Mouse (Mus musculus): Measurements from ENCODE around the gene Fth1. TPM values are rescaled to one million over a fixed set of nuclear protein-coding genes. Genes with fewer than 3 reads are reported as not detected.

Fth1 gene
- polyA plus RNA-seq, 1 experiment from 2014 or later, result 1,470 TPM

DNA sequence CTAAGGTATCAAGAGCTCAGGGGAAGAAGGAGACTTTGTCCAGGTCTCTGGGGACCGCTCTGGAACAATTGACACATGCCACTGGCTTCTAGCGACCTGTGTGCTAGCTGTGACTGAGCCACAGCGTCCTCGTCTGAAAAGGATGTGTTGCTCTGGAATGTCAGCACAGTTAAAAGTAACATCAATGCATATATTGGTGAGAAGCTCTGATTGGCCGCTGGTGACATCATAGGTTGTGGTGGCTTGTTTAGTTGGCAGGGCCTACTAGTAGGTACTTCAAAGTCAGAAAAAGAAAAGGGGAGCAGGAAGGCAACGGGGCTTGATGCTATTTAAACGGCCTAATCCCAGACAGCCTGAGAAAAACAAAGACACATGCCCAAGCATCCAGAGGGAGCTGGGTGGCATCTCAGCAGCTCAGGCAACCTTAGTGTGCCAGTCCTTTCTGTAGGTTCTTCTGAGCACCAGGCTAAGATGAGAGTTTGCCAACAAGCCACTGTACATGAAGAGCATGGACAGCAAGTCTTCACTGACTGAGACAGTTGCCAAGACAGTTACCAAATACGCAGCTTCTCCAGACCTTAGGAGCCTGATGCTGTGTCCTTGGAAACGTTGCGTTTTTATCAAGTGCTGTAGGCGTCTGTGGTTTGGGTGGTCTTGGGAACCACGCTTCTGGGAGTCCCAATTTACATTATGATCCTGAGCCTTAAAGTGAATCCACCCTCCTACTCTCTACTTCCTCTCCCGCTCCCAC is 18.5 kb downstream of the Fth1 start:
- Histone ChIP-seq H3K27ac (no peak overlapping the region), H3K9me3 (no peaks in the 10 kb centered on the region)
- ATAC-seq (ENCODE audit: low FRiP score, low read depth), result no peak

GRCm38 (mm10) chr19:10000330-10000729 is 19.9 kb downstream of the Fth1 start:
- Histone ChIP-seq H3K4me1 (no peaks in the 10 kb centered on the region), H3K4me3 (no peak overlapping the region), H3K4me2 (replicated peaks) (no peak overlapping the region), H3K27ac (no peak overlapping the region), H3K27me3 (no peaks in the 10 kb centered on the region), H3K9me3 (no peaks in the 10 kb centered on the region), H3K9ac (no peak overlapping the region), H3K36me3 (no peaks in the 10 kb centered on the region)
- peak; percentile 65; the same call in 1 of the 2 replicates for ATAC-seq (ENCODE audit: low FRiP score, low read depth)
- 19% methylated on average over 3 of the region's 3 CpGs for WGBS

More for the DNA sequence above, 18.5 kb downstream of the Fth1 start:
- H3K36me3 ChIP-seq, result no peaks in the 10 kb centered on the region
- no peaks in the 10 kb centered on the region for H3K27me3 ChIP-seq
- no peaks in the 10 kb centered on the region for H3K4me1 ChIP-seq
- H3K4me2 ChIP-seq (replicated peaks), result no peak overlapping the region
- H3K9ac ChIP-seq, result no peak overlapping the region
- H3K4me3 ChIP-seq, result no peak overlapping the region
- 67% methylated on average over 13 of the region's 13 CpGs for WGBS

DNA sequence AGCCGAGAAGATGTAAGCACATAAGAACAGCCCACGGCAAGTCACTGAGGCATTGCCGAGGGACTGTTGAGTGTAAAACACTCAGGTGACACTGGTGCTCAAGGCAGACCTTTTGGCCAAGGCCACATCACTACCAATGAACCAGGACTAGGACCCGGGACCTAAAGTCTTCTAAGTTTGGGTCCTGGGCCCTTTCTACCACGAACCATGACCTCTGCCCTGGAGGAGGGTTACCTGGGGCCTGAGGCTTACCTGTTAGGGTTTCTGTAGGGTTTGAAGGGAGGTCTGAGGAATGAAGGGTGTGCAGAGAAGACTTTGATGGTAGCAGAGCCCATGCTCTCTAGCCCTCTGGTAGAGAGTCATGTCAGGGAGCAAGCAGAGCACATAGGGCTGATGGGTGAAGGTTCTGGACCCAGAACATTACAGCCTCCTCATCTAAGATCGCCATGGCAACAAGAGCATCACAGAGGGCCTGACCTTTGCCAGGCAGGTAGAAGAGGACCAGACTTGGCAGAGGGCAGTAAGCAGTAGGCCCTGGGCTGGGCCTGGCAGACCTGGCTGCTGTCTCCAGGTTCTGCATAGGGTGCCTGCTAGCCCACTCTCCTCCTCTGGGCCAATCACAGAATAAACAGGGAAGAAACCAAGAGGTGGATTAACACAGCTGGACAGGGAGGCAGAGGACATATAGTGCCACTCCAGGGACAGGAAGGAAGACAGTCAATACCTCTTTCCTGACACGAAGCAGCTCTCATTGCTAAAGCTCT is 21.0 kb downstream of the Fth1 start, which contains the start of the genes Best1 and Rab3il1:
Gene Best1, minus strand, starts transcription at position 428 of the 764 bp plus-strand sequence.
Gene Rab3il1, plus strand, starts transcription at position 464 of the 764 bp plus-strand sequence.
- Histone ChIP-seq H3K9ac (no peak within 1 kb of the TSS), H3K27me3 (no peaks in the 10 kb centered on the region), H3K4me1 (no peaks in the 10 kb centered on the region), H3K4me3 (no peak within 1 kb of the TSS), H3K27ac (no peak within 1 kb of the TSS), H3K36me3 (no peaks in the 10 kb centered on the region), H3K4me2 (replicated peaks) (no peak within 1 kb of the TSS), H3K9me3 (no peaks in the 10 kb centered on the region)
- WGBS, result 74% methylated on average over 7 of the region's 7 CpGs
- ATAC-seq (ENCODE audit: low FRiP score, low read depth), result no peak

- Histone ChIP-seq H3K27ac (no peak overlapping the region), H3K9ac (no peak overlapping the region), H3K4me1 (no peaks in the 10 kb centered on the region), H3K4me3 (no peak overlapping the region), H3K4me2 (replicated peaks) (no peak overlapping the region), H3K27me3 (no peaks in the 10 kb centered on the region), H3K36me3 (no peaks in the 10 kb centered on the region), H3K9me3 (no peaks in the 10 kb centered on the region)
- no peak for ATAC-seq (ENCODE audit: low FRiP score, low read depth)
- WGBS, result 92% methylated on average over 1 of the region's 1 CpGs
These were observed 23.3 kb downstream of the Fth1 start for GRCm38 (mm10) chr19:10003696-10004095.

GRCm38 (mm10) chr19:10011408-10011807 is 31.0 kb downstream of the Fth1 start:
- Histone ChIP-seq H3K36me3 (no peaks in the 10 kb centered on the region), H3K9me3 (no peaks in the 10 kb centered on the region), H3K4me2 (replicated peaks) (no peak overlapping the region), H3K27me3 (no peaks in the 10 kb centered on the region), H3K9ac (no peak overlapping the region), H3K4me1 (peaks cover 35% of the 10 kb centered on the region), H3K27ac (no peak overlapping the region), H3K4me3 (no peak overlapping the region)
- 86% methylated on average over 1 of the region's 1 CpGs for WGBS
- ATAC-seq (ENCODE audit: low FRiP score, low read depth), result no peak

GRCm38 (mm10) chr19:10012827-10013278 is 32.5 kb downstream of the Fth1 start:
- Histone ChIP-seq H3K4me2 (replicated peaks) (peak overlapping the region; percentile 31), H3K36me3 (no peaks in the 10 kb centered on the region), H3K9me3 (no peaks in the 10 kb centered on the region), H3K4me1 (peaks cover 42% of the 10 kb centered on the region), H3K27me3 (no peaks in the 10 kb centered on the region), H3K9ac (peak overlapping the region; percentile 59), H3K27ac (peak overlapping the region; percentile 95), H3K4me3 (no peak overlapping the region)
- peak; percentile 39 for ATAC-seq (ENCODE audit: low FRiP score, low read depth)
- WGBS, result 6% methylated on average over 6 of the region's 6 CpGs

- ATAC-seq (ENCODE audit: low FRiP score, low read depth), result no peak
- H3K4me1 ChIP-seq, result peaks cover 44% of the 10 kb centered on the region
- 24% methylated on average over 3 of the region's 3 CpGs for WGBS
- H3K36me3 ChIP-seq, result no peaks in the 10 kb centered on the region
- H3K9ac ChIP-seq, result peak overlapping the region; percentile 59; the same call in 1 of the 2 replicates
- H3K9me3 ChIP-seq, result no peaks in the 10 kb centered on the region
- peak overlapping the region; percentile 95 for H3K27ac ChIP-seq
- no peaks in the 10 kb centered on the region for H3K27me3 ChIP-seq
- peak overlapping the region; percentile 31 for H3K4me2 ChIP-seq (replicated peaks)
- H3K4me3 ChIP-seq, result no peak overlapping the region
These were observed 33.0 kb downstream of the Fth1 start for GRCm38 (mm10) chr19:10013348-10013747.

DNA sequence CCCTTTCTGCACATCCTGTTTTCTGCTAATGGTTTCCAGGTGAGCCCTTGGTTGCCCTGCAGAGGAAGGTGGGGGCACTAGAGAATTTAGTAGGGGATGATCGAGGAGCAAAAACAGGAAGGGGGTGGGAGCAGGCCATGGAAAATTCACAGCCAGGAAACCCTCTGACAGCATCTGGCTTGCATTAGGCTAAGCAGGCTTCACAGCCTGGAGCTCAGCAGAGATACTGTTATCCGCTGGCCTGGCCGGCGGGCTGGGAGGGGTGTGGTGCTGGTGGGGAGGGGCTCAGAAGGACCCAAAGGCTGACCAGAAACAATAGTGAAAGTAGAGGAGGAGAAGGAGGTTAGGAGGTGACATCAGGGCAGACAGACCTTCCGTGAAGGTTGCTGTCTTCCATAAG is 33.5 kb downstream of the Fth1 start:
- Histone ChIP-seq H3K4me3 (no peak overlapping the region), H3K36me3 (no peaks in the 10 kb centered on the region), H3K4me2 (replicated peaks) (peak overlapping the region; percentile 31), H3K9me3 (no peaks in the 10 kb centered on the region), H3K27ac (peak overlapping the region; percentile 95), H3K9ac (no peak overlapping the region), H3K27me3 (no peaks in the 10 kb centered on the region), H3K4me1 (peaks cover 50% of the 10 kb centered on the region)
- peak; percentile 55 for ATAC-seq (ENCODE audit: low FRiP score, low read depth)
- WGBS, result 13% methylated on average over 5 of the region's 5 CpGs

- Histone ChIP-seq H3K36me3 (no peaks in the 10 kb centered on the region), H3K27me3 (no peaks in the 10 kb centered on the region), H3K4me3 (no peak overlapping the region), H3K4me1 (peaks cover 59% of the 10 kb centered on the region), H3K9ac (no peak overlapping the region), H3K27ac (peak overlapping the region; percentile 95; the same call in 1 of the 2 replicates), H3K4me2 (replicated peaks) (no peak overlapping the region), H3K9me3 (no peaks in the 10 kb centered on the region)
- no peak for ATAC-seq (ENCODE audit: low FRiP score, low read depth)
- WGBS, result 73% methylated on average over 13 of the region's 13 CpGs
These were observed 34.4 kb downstream of the Fth1 start for GRCm38 (mm10) chr19:10014824-10015223.

- Histone ChIP-seq H3K27me3 (no peaks in the 10 kb centered on the region), H3K9me3 (no peaks in the 10 kb centered on the region)
- WGBS, result 71% methylated on average over 4 of the region's 4 CpGs
These were observed 35.0 kb downstream of the Fth1 start for GRCm38 (mm10) chr19:10015442-10015841.

GRCm38 (mm10) chr19:10016151-10016550 is 35.8 kb downstream of the Fth1 start:
- Histone ChIP-seq H3K4me3 (no peak overlapping the region), H3K27ac (no peak overlapping the region)
- WGBS, result 93% methylated on average over 4 of the region's 4 CpGs

More at GRCm38 (mm10) chr19:10015442-10015841, 35.0 kb downstream of the Fth1 start:
- H3K9ac ChIP-seq, result no peak overlapping the region
- H3K36me3 ChIP-seq, result no peaks in the 10 kb centered on the region
- no peak overlapping the region for H3K4me3 ChIP-seq
- no peak overlapping the region for H3K4me2 ChIP-seq (replicated peaks)
- H3K4me1 ChIP-seq, result peaks cover 62% of the 10 kb centered on the region
- no peak for ATAC-seq (ENCODE audit: low FRiP score, low read depth)
- peak overlapping the region; percentile 10 for H3K27ac ChIP-seq

More at GRCm38 (mm10) chr19:10016151-10016550, 35.8 kb downstream of the Fth1 start:
- Histone ChIP-seq H3K9me3 (no peaks in the 10 kb centered on the region), H3K4me2 (replicated peaks) (no peak overlapping the region), H3K4me1 (peaks cover 63% of the 10 kb centered on the region), H3K36me3 (no peaks in the 10 kb centered on the region), H3K27me3 (no peaks in the 10 kb centered on the region), H3K9ac (no peak overlapping the region)
- ATAC-seq (ENCODE audit: low FRiP score, low read depth), result no peak

Data from limb, embryonic 13.5 days (tissue).